Mouse (Mus musculus) layer of hippocampus, postnatal 25 days (tissue): ENCODE measurements around the gene Polr3b. TPM values are rescaled to one million over a fixed set of nuclear protein-coding genes. Genes with fewer than 3 reads are reported as not detected.

Experiments
- DNase-seq, 2 experiments: peaks; one replicate each; pipeline ENCODE4 v3.0.0; 2022; ENCODE audit warnings: mixed read lengths in 2 of 2, low spot score in 1 of 2; ENCODE audit errors: extremely low spot score in 1 of 2
- total RNA-seq, 2 experiments: library from RNA; stranded (reverse); gene quantifications; 2 replicates each; pipeline ENCODE4 v1.2.3; 2021

Polr3b gene
- total RNA-seq, 2 experiments from 2014 or later, result 15.6 to 15.7 TPM

- no peak for DNase-seq
Observed at GRCm38 (mm10) chr10:84658088-84658848, 36.2 kb downstream of the Polr3b start.

DNA sequence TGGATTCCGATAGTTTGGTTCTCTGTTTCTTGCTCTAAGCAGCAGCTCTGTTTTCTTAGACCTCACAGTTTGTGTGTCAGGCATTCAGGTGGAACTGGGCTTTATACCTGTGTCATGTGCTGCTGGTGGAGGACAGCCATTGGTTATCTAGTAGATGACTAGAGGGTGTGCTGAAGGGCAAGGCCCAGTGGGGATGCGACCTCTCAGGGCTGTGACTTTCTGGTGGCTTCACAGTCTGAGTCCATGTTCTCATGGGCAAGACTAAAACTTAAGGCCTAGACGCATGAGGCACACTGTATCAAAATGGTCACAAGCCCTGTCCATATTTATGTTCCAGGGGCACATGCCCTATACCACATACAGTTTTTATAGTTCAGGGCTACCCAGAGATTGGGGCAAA, 37.2 kb downstream of the Polr3b start:
- no peak for DNase-seq

DNA sequence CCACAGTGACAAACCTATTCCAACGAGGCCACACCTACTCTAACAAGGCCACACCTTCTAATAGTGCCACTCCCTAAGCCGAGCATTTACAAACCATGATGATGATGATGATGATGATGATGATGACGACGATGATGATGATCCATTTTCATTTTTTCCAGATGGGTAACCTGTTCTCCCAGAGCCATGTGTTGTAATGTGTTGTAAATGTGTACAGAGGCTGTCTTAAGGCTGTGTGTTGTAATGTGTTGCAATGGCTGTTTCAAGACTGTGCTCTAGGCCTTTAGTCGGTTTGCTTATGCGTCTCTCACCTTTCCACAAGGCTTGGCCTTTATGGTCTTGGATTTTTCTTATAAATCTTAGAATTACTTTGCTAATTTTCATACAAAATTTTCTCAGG, 40.0 kb downstream of the Polr3b start:
- DNase-seq, result no peak

DNA sequence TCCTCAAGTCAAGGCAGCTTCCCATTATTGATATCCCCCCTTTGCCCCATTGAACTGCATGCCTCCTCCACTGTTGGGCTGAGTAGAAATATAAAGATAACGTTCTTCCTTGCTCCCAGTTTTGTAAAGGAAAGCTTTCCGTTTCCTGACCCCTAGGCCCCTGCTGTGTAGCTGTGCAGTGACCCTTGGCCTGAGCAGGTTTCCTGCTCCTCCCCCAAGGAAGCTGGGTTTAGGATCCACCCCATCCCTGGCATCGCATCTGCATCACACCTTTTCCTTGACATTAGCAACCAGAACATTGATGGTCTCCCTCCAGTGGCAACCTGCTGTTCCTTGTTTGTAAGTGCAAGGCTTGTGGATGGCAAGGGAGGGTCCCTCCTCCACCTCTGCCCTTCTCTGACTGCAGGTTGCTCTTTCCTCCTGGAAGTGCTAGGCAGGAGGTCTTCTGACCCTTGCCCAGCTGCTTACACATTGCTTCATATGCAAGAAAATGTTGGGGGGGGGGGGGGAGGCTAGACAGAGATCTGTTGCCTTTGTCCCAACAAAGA, 43.7 kb downstream of the Polr3b start:
- DNase-seq, result no peak

- DNase-seq, result no peak
Observed at GRCm38 (mm10) chr10:84675653-84676052, 53.6 kb downstream of the Polr3b start.

- DNase-seq, result no peak
Observed at GRCm38 (mm10) chr10:84676511-84676910, 54.4 kb downstream of the Polr3b start.

DNA sequence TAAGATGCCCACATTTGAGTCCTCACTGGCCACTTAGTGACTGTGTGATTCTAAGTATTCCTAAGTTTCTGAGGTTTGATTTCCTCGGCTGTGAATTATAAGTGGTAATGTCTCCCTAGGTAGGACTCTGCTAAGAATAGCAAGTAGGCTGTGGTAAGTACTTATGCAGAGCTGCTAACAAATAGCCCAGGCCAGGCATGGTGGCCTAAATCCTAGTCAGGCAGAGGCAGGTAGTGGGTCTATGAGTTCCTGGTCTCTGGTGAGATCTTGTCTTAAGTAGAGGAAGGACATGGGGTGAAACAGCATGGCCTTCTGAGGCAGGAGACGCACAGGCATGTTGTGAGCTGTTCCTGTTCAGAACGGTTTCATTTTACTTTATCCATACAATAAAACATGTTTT, 55.8 kb downstream of the Polr3b start:
- no peak for DNase-seq

- no peak for DNase-seq
Observed at GRCm38 (mm10) chr10:84678441-84678840, 56.3 kb downstream of the Polr3b start.

- no peak for DNase-seq
Observed at GRCm38 (mm10) chr10:84685444-84686121, 63.5 kb downstream of the Polr3b start.

- no peak for DNase-seq
Observed at GRCm38 (mm10) chr10:84686122-84686497, 64.0 kb downstream of the Polr3b start.

GRCm38 (mm10) chr10:84686705-84687104, 64.6 kb downstream of the Polr3b start:
- no peak for DNase-seq

- no peak for DNase-seq
Observed at GRCm38 (mm10) chr10:84687736-84688135, 65.6 kb downstream of the Polr3b start.

GRCm38 (mm10) chr10:84689846-84690245, 67.8 kb downstream of the Polr3b start:
- no peak for DNase-seq

DNA sequence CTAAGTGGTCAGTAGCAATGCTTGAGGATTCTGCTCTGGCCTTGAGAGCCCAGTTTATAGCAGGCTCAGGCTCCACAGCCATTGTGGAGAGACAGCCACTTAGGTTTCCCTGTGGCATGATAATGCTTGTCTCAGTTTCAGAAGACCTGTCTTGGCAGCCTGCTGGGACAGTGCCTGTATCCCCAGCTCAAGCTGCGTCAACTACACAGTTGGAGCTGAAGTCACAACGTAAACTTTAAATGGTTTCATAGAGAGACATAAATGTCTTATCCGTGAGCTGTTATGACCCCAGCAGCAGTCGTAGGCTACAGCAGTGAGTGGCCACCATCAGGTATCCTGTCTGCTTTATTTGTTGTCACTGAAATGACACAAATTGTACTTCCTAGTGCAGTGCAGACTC, 68.7 kb downstream of the Polr3b start:
- no peak for DNase-seq

DNA sequence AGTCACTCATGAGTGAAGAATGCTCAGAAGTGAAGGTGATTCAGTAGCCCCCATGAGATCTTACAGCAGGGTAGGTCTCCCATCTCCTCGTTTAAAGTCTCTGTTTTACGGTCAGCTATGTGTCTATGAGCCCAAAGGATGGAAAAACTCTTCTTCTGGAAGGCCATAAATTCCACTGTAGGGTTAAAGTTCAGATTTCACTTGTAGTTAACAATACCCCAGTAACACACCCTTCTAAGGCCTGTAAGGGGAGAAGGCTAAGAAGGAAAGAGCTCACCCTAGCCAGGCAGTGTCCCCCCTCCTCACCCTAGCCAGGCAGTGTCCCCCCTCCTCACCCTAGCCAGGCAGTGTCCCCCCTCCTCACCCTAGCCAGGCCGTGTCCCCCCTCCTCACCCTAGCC, 69.6 kb downstream of the Polr3b start:
- no peak for DNase-seq

- no peak for DNase-seq
Observed at GRCm38 (mm10) chr10:84693841-84694638, 71.9 kb downstream of the Polr3b start.

DNA sequence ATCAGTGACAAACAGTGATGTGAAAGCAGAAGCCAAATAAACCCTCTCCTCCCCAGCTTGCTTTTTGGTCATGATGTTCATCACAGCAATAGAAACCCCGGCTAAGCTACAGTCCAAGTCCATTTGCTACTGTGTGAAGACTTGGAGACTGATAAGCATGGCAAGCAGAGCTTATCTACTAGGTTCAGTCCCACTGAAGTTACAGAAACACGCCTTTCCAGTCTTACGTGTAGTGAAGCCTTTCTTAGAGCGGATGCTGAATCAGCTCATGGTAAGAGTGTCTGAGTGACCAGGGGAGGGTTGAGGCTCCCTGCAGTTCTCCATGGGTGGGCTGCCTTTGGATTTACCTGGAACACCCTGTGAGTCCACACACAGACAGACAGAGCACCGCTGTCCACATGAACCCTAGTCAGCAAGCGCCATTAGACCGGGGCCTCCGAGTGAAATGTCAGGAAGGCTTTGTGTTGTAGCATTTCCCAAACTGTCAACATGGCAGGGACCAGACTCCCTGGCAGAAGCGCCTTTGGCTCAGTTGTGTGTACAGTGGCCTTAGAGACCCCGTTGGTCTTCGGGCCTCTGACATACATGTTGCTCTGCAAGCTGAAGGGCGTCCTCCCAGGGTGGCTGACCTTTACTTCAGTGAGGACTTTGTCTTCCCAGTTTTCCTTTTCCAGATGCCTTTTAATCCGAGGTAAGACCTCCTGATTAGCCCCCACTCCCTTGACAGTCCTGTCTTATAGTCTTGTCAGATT, 78.3 kb downstream of the Polr3b start:
- DNase-seq, result no peak

DNA sequence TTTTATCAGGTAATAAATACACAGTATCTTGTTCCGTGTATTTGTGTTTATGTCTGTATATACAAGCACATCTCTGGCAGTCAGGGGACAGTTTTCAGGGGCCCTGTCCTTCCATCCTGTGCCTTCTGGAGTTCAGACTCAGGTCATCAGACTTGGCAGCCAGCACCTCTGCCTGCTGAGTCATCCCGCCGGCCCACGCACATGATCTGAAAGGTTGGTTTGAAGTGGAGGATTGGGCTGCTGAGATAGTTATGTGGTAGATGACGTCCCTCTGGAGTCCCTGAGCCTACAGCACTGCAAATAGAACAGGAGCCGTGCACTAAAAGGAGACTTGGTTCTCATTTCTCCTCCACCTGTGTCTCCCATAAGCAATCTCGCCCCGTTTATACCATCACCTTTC, 79.0 kb downstream of the Polr3b start:
- DNase-seq, result no peak

- DNase-seq, result no peak
Observed at GRCm38 (mm10) chr10:84702115-84702514, 80.0 kb downstream of the Polr3b start.

- no peak for DNase-seq
Observed at GRCm38 (mm10) chr10:84704594-84704993, 82.5 kb downstream of the Polr3b start.
